Mouse (Mus musculus) heart, adult 11 months (tissue): ENCODE measurements around the gene Mfsd14b.

Experiments used
- DNase-seq: peaks from one replicate; pipeline ENCODE4 v3.0.0; 2022

Mfsd14b gene

DNA sequence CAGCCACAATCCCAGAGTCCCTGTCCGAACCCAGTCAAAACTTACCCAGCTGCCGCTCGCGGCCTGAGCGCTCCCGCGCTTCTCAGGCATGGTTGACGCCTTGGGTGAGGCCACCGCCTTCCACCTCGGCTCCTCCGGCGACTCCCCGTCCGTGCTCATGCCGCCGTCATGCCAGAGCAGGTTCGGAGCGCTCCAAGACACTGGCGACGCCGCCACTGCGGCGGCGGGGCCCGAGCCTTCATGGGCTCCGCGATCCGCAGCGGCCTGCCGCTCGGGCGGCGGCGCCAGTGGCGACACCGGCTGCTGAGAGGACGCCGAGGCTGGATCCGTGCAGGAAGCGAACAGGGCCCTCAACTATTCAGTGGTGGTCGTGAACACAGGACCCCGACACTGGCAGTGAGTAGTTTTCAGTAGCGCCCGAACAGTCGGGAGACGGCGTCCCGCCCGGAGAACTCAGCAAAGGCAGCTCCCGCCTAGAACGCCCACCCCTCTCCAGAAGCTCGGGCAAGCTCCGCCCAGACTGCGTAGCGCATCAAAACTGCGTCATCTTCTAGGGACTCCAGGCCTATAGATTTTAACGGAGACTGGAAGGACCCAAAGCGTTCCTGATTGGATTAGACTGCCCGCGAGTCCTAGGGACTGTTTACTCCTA lies at the start of gene Mfsd14b:
Gene Mfsd14b (minus strand): TSS at position 517 of the 652 bp plus-strand sequence.
- peak; percentile 99 for DNase-seq

DNA sequence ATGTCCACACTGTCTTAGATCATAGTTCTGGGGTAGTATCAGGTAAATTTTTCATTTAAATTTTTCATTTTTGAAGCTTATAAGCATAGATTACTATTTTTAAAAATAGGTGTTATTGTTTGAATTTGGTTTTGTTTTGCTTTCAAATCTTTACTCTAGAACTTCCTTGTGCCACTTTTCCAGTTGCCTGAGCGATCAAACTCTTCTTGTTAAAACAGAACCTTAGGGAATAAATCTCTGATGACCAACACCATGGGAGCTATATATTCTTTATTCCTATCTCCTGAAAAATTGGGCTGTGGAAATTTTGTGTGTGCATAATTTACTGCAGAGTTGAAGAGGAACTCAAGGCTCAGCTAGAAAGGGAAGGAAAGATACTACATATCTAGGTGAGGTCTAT lies 37.2 kb upstream of the Mfsd14b start, which contains the start of gene Olfr466:
Gene Olfr466 (plus strand): TSS at position 301 of the 400 bp plus-strand sequence.
- DNase-seq = no peak

DNA sequence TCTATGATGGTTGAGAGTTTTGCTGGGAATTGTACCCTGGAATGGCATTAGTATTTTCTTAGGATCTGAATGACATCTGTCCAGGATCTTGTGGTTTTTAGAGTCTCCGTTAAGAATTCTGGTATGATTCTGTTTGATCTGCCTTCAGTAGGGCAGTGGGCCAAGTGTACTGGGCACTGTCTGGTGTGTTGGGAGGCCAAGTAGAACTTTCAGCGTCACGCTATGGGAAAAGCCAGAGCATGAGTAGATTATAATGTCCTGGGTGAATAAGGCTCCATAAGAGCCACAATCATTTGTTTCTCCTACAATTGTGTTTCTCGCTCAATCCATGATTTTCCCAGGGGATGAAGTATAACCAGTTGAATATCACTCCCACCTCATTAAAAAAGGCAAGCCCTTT lies 25.0 kb upstream of the Mfsd14b start, which contains the start of gene Olfr465-ps1:
Gene Olfr465-ps1 (plus strand): TSS at position 301 of the 400 bp plus-strand sequence.
- DNase-seq = no peak

DNA sequence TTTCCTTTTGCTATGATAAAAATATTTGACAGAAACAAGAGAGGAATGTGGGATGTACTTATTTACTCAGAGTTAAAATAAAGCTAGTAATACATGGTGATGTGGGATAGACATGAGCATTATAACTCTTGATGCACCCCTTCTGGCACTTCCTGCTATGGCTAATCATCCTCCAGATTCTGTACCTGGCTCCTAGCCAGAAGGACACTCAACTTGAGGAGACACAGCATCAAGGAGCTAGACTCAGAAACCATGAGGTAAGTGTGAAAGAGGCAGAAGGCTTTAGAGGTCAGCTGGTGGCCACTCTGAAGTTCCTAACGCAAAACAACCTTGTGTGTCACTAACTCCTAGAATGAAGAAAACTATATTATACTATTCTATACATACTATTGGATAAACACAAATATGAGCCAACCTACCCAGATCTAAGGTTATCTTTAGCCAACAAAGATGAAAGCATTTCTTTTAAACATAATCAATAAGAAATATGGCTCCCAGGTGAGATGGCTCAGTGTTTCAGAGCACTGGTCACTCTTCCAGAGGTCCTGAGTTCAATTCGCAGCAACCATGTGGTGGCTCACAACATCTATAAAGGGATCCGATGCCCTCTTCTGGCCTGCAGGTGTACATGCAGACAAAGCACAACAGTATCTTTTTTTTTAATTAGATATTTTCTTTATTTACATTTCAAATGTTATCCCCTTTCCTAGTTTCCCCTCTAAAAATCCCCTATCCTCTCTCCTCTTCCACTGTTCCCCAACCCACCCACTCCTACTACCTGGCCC lies 14.5 kb upstream of the Mfsd14b start:
- DNase-seq = no peak

DNA sequence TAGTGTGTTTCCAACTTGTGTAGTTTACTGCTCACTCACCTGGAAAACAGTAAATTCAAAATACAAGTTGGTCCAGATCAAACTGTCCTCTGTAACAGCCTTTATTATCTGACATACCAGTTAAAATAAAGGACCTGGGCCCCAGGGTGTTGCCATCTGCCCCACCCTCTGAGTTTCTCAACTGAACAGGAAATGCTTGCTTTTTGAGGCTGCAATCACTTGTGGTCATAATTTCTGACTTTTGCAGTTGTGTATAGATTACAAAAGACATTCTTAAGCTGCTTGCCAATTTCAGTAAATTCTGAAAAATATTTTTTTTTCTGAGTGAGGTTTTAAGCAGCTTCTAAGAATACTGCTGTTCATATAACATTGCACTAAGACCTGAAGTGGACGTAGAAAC lies 9.3 kb upstream of the Mfsd14b start:
- no peak for DNase-seq

DNA sequence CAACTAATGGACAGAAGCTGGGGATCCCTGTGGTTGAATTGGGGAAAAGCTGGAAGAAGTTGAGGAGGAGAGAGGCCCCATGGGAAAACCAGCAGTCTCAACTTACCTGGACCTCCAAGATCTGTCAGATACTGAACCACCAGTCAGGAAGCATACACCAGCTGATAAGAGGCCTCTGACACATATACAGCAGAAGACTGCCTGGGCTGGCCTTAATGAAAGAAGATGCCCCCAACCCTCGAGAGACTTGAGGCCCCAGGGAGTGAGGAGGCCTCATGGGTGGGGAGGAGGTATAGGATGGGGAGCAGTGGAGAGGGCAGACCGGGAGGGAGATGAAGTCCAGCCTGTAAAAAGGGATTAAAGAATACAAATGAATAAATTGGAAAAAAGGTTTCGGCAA lies 8.2 kb upstream of the Mfsd14b start:
- no peak for DNase-seq

DNA sequence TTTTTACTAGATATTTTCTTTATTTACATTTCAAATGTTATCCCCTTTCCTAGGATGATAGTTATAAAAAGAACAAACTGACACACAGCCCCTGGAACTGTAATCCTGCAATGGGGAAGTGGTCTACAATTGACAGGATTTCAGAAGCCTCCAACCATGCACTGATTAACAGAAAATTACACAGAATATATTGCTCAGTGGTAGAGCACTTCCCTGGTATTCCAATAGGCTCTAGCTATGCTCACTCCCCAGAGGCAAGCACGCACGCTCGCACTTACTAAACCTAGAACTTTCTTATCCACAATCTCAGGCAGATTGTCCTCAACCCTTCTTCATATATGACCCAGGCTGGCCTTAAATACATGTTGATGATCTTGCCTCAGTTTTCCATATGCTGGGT lies 464 bp upstream of the Mfsd14b start:
- DNase-seq = no peak

DNA sequence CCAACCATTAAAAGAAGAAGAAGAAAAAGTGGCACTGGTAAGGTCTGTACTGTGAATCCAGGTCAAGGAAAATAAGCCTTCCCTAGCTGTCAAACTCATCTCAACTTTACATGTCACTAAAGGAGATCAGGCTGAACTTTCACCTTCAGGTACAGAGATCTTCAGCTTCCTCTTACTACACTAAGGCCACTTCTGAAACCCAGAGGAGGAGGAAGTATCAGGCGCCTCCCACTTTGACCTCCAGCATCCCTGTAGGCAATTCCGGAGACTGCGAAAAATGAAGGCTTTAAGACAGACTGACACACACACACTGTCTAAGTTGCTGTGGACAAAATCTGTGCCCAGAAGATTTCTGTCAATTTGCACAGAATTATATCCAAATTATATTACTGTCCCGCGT lies 814 bp downstream of the Mfsd14b start:
- DNase-seq = peak; percentile 90

DNA sequence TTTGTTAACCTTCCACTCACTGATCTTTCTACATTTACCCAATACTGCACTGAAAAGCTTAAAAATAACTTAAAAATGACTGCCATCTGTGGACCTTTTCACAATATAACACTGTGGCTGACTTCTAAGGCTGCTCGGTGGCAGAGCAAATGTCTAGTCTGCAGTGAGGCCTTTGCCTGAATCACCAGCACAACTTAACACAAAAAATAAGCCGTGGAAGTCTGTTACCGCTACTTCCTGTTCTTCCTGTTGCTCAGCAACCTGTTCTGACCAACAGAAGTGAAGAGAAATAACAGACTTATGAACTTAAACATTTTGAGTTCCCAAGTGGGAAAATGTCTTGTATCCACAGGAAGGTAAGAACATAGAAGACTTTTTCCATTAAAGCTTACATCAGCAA lies 11.5 kb downstream of the Mfsd14b start:
- DNase-seq = no peak

DNA sequence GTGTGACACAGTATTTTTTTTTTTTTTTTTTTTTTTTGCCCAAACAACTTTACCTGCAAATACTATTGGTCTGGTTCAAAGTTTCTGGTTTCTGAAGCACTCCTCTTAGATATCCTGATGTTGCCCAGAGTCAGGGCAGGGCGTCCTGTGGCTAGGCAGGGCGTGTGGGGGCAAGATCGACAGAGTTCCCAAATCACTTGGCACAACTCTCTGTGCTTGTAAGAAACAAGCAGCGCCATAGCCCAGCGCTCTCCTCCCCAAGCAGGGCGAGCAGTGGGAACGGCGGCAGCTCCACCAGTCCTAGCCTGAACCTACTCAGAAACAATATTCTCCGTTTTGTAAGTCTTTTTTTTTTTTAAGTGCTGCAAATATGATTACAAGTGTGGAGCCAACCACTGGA lies 12.1 kb downstream of the Mfsd14b start:
- no peak for DNase-seq

DNA sequence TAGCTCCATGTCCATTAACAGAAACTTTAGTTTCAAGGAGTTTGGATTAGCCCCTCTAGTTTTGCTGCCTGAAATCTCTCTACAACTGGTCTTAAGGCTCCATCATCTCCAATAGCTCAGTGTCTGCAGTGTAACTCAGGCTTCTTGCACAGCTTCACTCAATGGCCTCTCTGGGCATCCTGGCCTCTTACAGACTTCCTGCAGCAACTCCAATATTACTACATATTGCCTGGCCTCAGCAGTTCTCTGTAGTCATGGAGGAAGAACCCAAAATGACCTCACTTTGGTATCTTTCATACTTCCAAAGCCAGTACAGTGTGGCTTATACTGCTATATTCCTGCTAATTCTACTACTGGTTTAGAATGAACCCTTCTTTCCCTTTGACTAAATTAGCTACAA lies 15.8 kb downstream of the Mfsd14b start:
- DNase-seq = no peak

DNA sequence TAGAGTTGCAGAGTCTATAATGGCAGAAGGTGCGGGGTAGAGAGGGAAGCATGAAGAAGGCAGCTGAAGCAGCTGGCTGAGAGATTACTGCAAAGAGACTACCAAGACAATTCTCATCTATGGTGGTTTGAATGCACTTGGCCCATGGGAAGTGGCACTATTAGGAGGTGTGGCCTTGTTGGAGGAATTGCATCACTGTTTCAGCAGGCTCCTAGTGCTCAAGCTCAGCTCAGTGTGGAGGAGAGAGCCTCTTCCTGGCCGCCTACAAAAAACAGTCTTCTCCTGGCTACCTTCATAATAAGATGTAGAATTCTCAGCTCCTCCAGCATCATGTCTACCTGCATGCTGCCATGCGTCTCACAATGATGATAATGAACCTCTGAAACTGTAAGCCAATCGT lies 16.9 kb downstream of the Mfsd14b start:
- no peak for DNase-seq

DNA sequence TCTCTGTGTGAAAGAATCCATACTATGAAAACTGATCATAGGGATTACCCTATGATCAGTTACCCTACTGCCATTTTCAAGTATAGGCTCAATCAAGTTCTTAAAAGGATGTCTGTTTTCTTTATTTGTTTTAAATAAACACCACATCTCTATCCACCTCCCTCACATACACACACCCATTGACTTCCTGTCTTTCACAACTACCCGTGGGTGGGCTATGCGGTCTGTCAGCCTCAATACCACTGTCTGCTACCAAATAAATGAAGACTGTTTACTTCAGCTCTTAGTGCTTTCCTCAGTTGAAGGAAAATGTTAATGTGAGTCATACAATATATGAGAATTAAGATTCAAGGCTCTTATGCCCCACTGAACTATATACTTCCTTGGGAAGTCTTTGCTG lies 42.8 kb downstream of the Mfsd14b start:
- DNase-seq = no peak

DNA sequence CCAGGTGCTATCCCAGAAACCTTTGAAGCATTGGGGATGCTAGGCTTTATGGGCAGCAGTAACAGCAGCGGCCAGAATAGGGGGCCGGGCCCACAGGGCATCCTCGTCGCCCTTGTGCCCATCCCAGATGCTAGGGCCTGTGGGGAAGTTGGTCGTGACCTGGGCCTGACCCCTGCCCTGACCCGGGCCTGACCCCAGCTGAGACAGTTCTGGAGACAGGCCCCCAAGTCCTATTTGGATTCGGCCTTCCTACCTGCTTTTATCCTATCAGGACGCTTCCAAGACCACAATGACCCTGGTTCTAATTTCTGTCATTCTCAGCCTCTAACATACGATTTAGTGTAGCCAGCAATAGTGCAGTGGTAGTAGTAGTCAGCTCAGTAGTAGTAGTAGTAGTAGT lies 60.1 kb downstream of the Mfsd14b start, which contains the start of gene Prss47:
Gene Prss47 (minus strand): TSS at position 101 of the 400 bp plus-strand sequence.
- no peak for DNase-seq

DNA sequence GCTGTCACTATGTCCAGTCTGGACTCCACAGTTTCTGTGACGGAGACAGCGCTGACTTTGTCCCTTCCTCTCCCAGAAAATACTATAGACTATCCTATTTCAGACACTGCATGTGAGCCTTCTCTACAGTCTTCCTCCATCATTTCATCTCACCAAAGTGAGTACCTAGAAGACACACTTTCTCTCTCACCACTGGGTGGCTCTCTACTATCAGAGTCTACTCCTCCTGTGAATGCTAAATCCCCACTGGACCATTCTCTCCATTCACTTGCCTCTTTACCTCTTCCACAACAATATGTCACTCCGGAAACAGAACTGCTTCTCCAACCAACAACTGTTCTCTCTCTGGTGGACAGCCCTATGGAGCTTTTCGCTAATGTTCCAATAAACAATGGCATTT lies 77.7 kb downstream of the Mfsd14b start:
- DNase-seq = no peak

DNA sequence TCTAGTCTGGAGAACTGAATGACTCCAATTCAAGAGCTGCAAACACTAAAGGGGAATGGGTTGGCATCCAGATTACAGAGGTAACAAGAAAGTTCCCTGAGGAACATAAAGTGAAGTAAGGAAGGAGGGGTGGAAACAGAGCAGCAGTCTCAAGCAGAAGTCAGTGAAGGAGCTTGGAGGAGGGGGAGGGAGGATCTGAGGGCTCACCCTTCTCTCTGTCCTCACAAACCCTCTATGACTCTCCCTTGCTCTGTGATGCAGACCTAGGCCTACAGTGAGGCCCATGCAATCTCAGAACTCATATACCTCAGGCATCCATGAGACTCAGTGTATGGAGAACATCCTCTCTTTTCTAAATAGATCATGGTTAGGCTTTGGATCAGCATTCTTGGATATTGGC lies 80.0 kb downstream of the Mfsd14b start, which contains the start of gene Spata31d1c:
Gene Spata31d1c (plus strand): TSS at position 301 of the 400 bp plus-strand sequence.
- peak; percentile 24 for DNase-seq
